Comparison of ENCODE assay signal across 17 mouse cellular contexts in the genomic region with DNA sequence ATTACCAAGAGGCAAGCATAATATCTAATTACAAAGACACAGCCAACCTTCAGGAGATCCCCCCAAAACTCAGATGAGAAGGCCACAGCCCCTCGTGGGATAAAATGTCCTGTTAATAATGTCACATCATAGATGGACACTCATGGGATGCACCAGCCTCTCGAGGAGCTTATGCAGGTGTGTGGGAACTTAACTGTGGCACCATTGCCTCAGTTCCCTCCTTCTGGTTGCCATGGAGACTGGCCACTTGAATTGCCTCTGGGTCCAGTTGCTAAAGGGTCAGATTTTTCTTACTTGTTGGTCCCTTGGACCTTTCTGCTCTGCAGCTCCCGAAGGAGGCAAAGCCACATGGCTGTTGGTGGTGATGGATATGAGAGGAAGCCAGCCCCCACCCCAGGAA.
"Had no signal": no experiment of that assay in that cellular context is flagged by ENCODE, and none has a peak within 500 bp of the region (broad histone marks: within the 10 kb centered on the region; RNA-seq: fewer than 3 reads in every experiment).

No protein-coding gene starts in this region.

- DNase-seq: kidney, postnatal 10 days; kidney, postnatal 36 days; liver; lung, adult 18-20 months; lung, postnatal 10 days; lung, postnatal 36 days; midbrain, embryonic 14.5 days; thymus, adult 2 months; thymus, postnatal 14 days; thymus, postnatal 4 days had no signal

- H3K4me3 ChIP-seq: kidney, embryonic 15.5 days; limb, embryonic 10.5 days; limb, embryonic 13.5 days; liver, embryonic 12.5 days; liver, embryonic 15.5 days; lung, embryonic 15.5 days; megakaryocyte, embryonic 14.5 days had no signal

- H3K4me1 ChIP-seq: limb, embryonic 13.5 days had no signal

- H3K27ac ChIP-seq: kidney, embryonic 15.5 days; limb, embryonic 10.5 days; limb, embryonic 13.5 days; liver, embryonic 12.5 days; liver, embryonic 15.5 days; lung, embryonic 15.5 days had no signal

- H3K9me3 ChIP-seq: kidney, embryonic 15.5 days; limb, embryonic 10.5 days; limb, embryonic 13.5 days; liver, embryonic 12.5 days; liver, embryonic 15.5 days; lung, embryonic 15.5 days; megakaryocyte, embryonic 14.5 days had no signal

- H3K27me3 ChIP-seq: kidney, embryonic 15.5 days; limb, embryonic 13.5 days; liver, embryonic 12.5 days; liver, embryonic 15.5 days; lung, embryonic 15.5 days had no signal

- H3K36me3 ChIP-seq: kidney, embryonic 15.5 days; limb, embryonic 10.5 days; limb, embryonic 13.5 days; liver, embryonic 12.5 days; liver, embryonic 15.5 days; lung, embryonic 15.5 days had no signal
